ENCODE assay signal across 1 mouse cellular context in genomic region chr3:127552973-127553719, GRCm38 (mm10).
A peak's percentile ranks its signal among the peaks of the same experiment; 100 is the strongest.
TF ChIP-seq lines count a peak whose summit lies in the region.

Gene Larp7 (minus strand): TSS chr3:127553349.
Gene Zgrf1 (plus strand): TSS chr3:127553489.

TF ChIP-seq in CH12.LX, 34 proteins besides CTCF, POLR2A, EP300 and RAD21 (continued from another document):
- TF ChIP-seq CHD2 (IDR thresholded peaks at IDR 0.05; ENCODE audit: low read length) (peak; percentile 47), ZC3H11A (IDR thresholded peaks at IDR 0.05; ENCODE audit: low read depth, low read length) (no peak), BHLHE40 (IDR thresholded peaks at IDR 0.05; ENCODE audit: low read depth, low read length) (no peak), ZMIZ1 (IDR thresholded peaks at IDR 0.05; ENCODE audit: low read depth, low read length) (0 out of 2 replicates have a peak, but pooled peaks have one; percentile 21), PAX5 (IDR thresholded peaks at IDR 0.05; ENCODE audit: low read length) (no peak), IRF4 (IDR thresholded peaks at IDR 0.05; ENCODE audit: low read depth, low read length) (peak; percentile 23; the same call in 1 of the 2 replicates), SIN3A (IDR thresholded peaks at IDR 0.05; ENCODE audit: low read length) (peak; percentile 97), MAZ (IDR thresholded peaks at IDR 0.05; ENCODE audit: low read depth, low read length) (0 out of 2 replicates have a peak, but pooled peaks have one; percentile 78), ZKSCAN1 (IDR thresholded peaks at IDR 0.05; ENCODE audit: borderline replicate concordance, low read depth, low read length) (no peak), USF2 (conservative IDR thresholded peaks at IDR 0.05; ENCODE audit: low read depth, low read length) (no peak), USF1 (IDR thresholded peaks at IDR 0.05; ENCODE audit: low read depth, low read length) (no peak), ETS1 (conservative IDR thresholded peaks at IDR 0.05; ENCODE audit: low read depth, low read length) (peak; percentile 57), TCF12 (IDR thresholded peaks at IDR 0.05; ENCODE audit: low read depth, low read length) (peak; percentile 29; the same call in 1 of the 2 replicates), MXI1 (IDR thresholded peaks at IDR 0.05; ENCODE audit: low read depth, low read length) (peak; percentile 73), RCOR1 (conservative IDR thresholded peaks at IDR 0.05; ENCODE audit: low read depth, low read length) (no peak), POLR2AphosphoS2 (IDR thresholded peaks at IDR 0.05; ENCODE audit: low read depth, low read length) (0 out of 2 replicates have a peak, but pooled peaks have one; percentile 21), HCFC1 (IDR thresholded peaks at IDR 0.05; ENCODE audit: low read depth, low read length) (peak; percentile 82), UBTF (IDR thresholded peaks at IDR 0.05; ENCODE audit: low read depth, low read length) (no peak), JUN (IDR thresholded peaks at IDR 0.05; ENCODE audit: insufficient read depth, low read depth, low read length) (no peak)
